Comparison of ENCODE assay signal across 10 mouse cellular contexts in the genomic region with DNA sequence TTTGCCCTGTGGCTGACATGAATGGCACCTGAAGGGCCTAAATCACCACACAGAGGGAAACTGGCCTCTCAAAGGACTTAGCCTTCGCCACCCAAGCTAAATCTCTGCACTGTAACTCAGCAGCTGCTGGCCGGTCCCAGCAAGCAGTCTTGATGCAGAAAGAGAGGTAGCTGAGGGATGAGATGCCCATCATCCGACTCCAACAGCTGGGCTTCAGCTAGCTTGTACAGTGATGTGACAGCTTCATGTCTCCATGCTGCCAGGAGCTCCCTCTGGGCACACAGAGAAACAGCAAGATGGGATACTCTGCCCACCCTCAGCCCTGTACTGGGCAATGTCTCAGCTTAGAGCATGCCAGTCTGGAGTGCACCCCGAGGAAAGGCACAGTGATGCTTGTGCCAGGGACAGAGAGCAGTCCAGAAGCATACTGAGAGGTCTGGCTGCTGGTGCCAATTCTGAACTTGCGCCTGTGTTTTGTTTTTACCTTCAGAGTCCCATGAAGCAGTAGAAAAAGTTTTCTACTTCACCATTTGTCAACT. TPM values are rescaled to one million over a fixed set of nuclear protein-coding genes. Genes with fewer than 3 reads are reported as not detected.
A peak's percentile ranks its signal among the peaks of the same experiment; 100 is the strongest.
DNase-seq lines count a peak whose midpoint lies in the region; ATAC-seq and TF ChIP-seq lines count a peak whose summit lies in the region.
"Had no signal": no experiment of that assay in that cellular context is flagged by ENCODE, and none has a peak within 500 bp of the region (broad histone marks: within the 10 kb centered on the region; RNA-seq: fewer than 3 reads in every experiment).

No protein-coding gene starts in this region.

- H3K27ac ChIP-seq in heart, adult 2 months: peak overlapping the region; percentile 77
- H3K27ac ChIP-seq in heart, embryonic 15.5 days: peak overlapping the region; percentile 39
- peak overlapping the region; percentile 61; the same call in 1 of the 2 replicates for H3K27ac ChIP-seq in stomach, postnatal 0 days (replicated peaks)
- H3K27ac ChIP-seq in intestine, postnatal 0 days (ENCODE audit: low read depth, low read length): no peak overlapping the region

- peak; percentile 39 to 42 for DNase-seq in heart, adult 2 months
- DNase-seq in heart, adult 9 months (ENCODE audit: low spot score in 2 of 2): no peak
- DNase-seq in right cerebral cortex, adult 18-20 months: peak; percentile 30
- DNase-seq in right cerebral cortex, postnatal 14 days: no peak
- no peak for DNase-seq in stomach, postnatal 0 days (ENCODE audit: low spot score)
- DNase-seq: adrenal gland, postnatal 10 days had no signal

- TF ChIP-seq CTCF in heart, adult 2 months (IDR thresholded peaks at IDR 0.05): no peak
- TF ChIP-seq CTCF in stomach, postnatal 0 days (IDR thresholded peaks at IDR 0.05; ENCODE audit: low read depth): no peak
- no peak for TF ChIP-seq CTCF in intestine, postnatal 0 days (IDR thresholded peaks at IDR 0.05; ENCODE audit: low read depth)

- H3K36me3 ChIP-seq in heart, adult 2 months (ENCODE audit: control insufficient read depth, insufficient read depth, low read length): peaks cover 8% of the 10 kb centered on the region; the same call in 1 of the 2 replicates
- H3K36me3 ChIP-seq in heart, embryonic 15.5 days: no peaks in the 10 kb centered on the region
- H3K36me3 ChIP-seq in stomach, postnatal 0 days (ENCODE audit: control insufficient read depth, insufficient read depth, low read length): no peaks in the 10 kb centered on the region
- no peaks in the 10 kb centered on the region; the same call in 1 of the 2 replicates for H3K36me3 ChIP-seq in intestine, postnatal 0 days (ENCODE audit: control insufficient read depth, insufficient read depth)

- peaks cover 2% of the 10 kb centered on the region; the same call in 1 of the 2 replicates for H3K79me2 ChIP-seq in heart, adult 2 months (replicated peaks; ENCODE audit: control insufficient read depth, insufficient read depth, low read length)

- WGBS in heart, adult 2 months: 57% methylated on average over 5 of the region's 5 CpGs
- 80% methylated on average over 5 of the region's 5 CpGs for WGBS in heart, embryonic 15.5 days
- 88% methylated on average over 5 of the region's 5 CpGs for WGBS in stomach, postnatal 0 days
- 89% methylated on average over 5 of the region's 5 CpGs for WGBS in intestine, postnatal 0 days

- intact Hi-C loops in heart, adult 2 months (cut with DNase I): no loop called here

- no peaks in the 10 kb centered on the region for H3K9me3 ChIP-seq in heart, embryonic 15.5 days (replicated peaks)
- no peaks in the 10 kb centered on the region for H3K9me3 ChIP-seq in stomach, postnatal 0 days (ENCODE audit: control insufficient read depth, low read length)
- H3K9me3 ChIP-seq in intestine, postnatal 0 days (ENCODE audit: control insufficient read depth): no peaks in the 10 kb centered on the region

- no peak for TF ChIP-seq POLR2A in heart, adult 2 months (IDR thresholded peaks at IDR 0.05; ENCODE audit: insufficient read depth, low read depth, low read length)

- H3K4me2 ChIP-seq in heart, embryonic 15.5 days: no peak overlapping the region
- H3K4me2 ChIP-seq in stomach, postnatal 0 days (replicated peaks; ENCODE audit: low read depth): no peak overlapping the region
- no peak overlapping the region for H3K4me2 ChIP-seq in intestine, postnatal 0 days (replicated peaks; ENCODE audit: low read depth)

- peaks cover 47% of the 10 kb centered on the region for H3K4me1 ChIP-seq in heart, adult 2 months (ENCODE audit: control insufficient read depth, insufficient read depth, low read length)
- H3K4me1 ChIP-seq in heart, embryonic 15.5 days (replicated peaks): peaks cover 75% of the 10 kb centered on the region
- peaks cover 20% of the 10 kb centered on the region for H3K4me1 ChIP-seq in stomach, postnatal 0 days (replicated peaks; ENCODE audit: control insufficient read depth, insufficient read depth)
- peaks cover 14% of the 10 kb centered on the region for H3K4me1 ChIP-seq in intestine, postnatal 0 days (replicated peaks; ENCODE audit: control insufficient read depth, insufficient read depth, low read length)

- H3K27me3 ChIP-seq in heart, adult 2 months (ENCODE audit: control insufficient read depth, insufficient read depth, low read length): no peaks in the 10 kb centered on the region
- H3K27me3 ChIP-seq in heart, embryonic 15.5 days: no peaks in the 10 kb centered on the region
- no peaks in the 10 kb centered on the region for H3K27me3 ChIP-seq in stomach, postnatal 0 days (ENCODE audit: control insufficient read depth, insufficient read depth, low read length)
- H3K27me3 ChIP-seq in intestine, postnatal 0 days (replicated peaks; ENCODE audit: control insufficient read depth, insufficient read depth, low read length): no peaks in the 10 kb centered on the region

- no peak for ATAC-seq in heart, embryonic 15.5 days (replicated peaks; ENCODE audit: insufficient number of reproducible peaks, insufficient read depth, low FRiP score, low read depth)
- ATAC-seq in stomach, postnatal 0 days (ENCODE audit: low FRiP score, low TSS enrichment): no peak
- ATAC-seq in intestine, postnatal 0 days: no peak
- ATAC-seq in megakaryocyte progenitor cell, adult 5-6 weeks (replicated peaks; ENCODE audit: poor library complexity): no peak

- TF ChIP-seq EP300 in heart, adult 2 months (IDR thresholded peaks at IDR 0.05; ENCODE audit: insufficient read depth, low read depth, low read length): no peak
- TF ChIP-seq EP300 in stomach, postnatal 0 days (optimal IDR thresholded peaks at IDR 0.05): no peak

- no peak overlapping the region for H3K4me3 ChIP-seq in heart, adult 2 months
- H3K4me3 ChIP-seq in heart, embryonic 15.5 days: no peak overlapping the region
- H3K4me3 ChIP-seq in stomach, postnatal 0 days (ENCODE audit: low read depth, low read length): no peak overlapping the region
- H3K4me3 ChIP-seq in intestine, postnatal 0 days (ENCODE audit: low read depth, low read length): no peak overlapping the region

- H3K9ac ChIP-seq in heart, adult 2 months (ENCODE audit: low read depth, low read length): 0 out of 2 replicates have a peak overlapping the region, but pooled peaks have one; percentile 0
- H3K9ac ChIP-seq in heart, embryonic 15.5 days: no peak overlapping the region
- no peak overlapping the region for H3K9ac ChIP-seq in stomach, postnatal 0 days (ENCODE audit: low read length)
- no peak overlapping the region for H3K9ac ChIP-seq in intestine, postnatal 0 days (ENCODE audit: low read depth, low read length)

RNA-seq across cellular contexts. Expression of a gene that starts 9.3 kb away (rescaled TPM):
- total RNA-seq in heart, adult 2 months (2021): 10 to 100 TPM; 10.4 to 12.4 TPM
- polyA plus RNA-seq in heart, adult 2 months (2012; rRNA removed): 10.3 and 12.3 TPM in 2 replicates
- 12.9 and 18.2 TPM in 2 replicates for polyA plus RNA-seq in heart, embryonic 15.5 days (2015; fragmentation: Nextera tagmentation; extraction: Ambion mirVana)
- 5.8 and 7.1 TPM in 2 replicates for polyA plus RNA-seq in stomach, postnatal 0 days (2015; fragmentation: Nextera tagmentation; extraction: Ambion mirVana)
- 7.7 and 8.2 TPM in 2 replicates for polyA plus RNA-seq in intestine, postnatal 0 days (2015; fragmentation: Nextera tagmentation; extraction: Ambion mirVana)
- 21.0 and 27.4 TPM in 2 replicates for total RNA-seq in megakaryocyte progenitor cell, adult 5-6 weeks (2015)
- 2.3 and 2.8 TPM in 2 replicates for total RNA-seq in megakaryocyte progenitor cell, adult 5-6 weeks (2017)

RNA-seq across cellular contexts. Expression of a gene that starts 29.7 kb away (rescaled TPM):
- total RNA-seq in heart, adult 2 months (2021): 10 to 100 TPM; 12.9 to 13.0 TPM
- 21.3 and 22.0 TPM in 2 replicates for polyA plus RNA-seq in heart, adult 2 months (2012; rRNA removed)
- 65.2 and 74.8 TPM in 2 replicates for polyA plus RNA-seq in heart, embryonic 15.5 days (2015; fragmentation: Nextera tagmentation; extraction: Ambion mirVana)
- polyA plus RNA-seq in stomach, postnatal 0 days (2015; fragmentation: Nextera tagmentation; extraction: Ambion mirVana): 56.7 and 57.1 TPM in 2 replicates
- polyA plus RNA-seq in intestine, postnatal 0 days (2015; fragmentation: Nextera tagmentation; extraction: Ambion mirVana): 145 and 158 TPM in 2 replicates
- total RNA-seq in megakaryocyte progenitor cell, adult 5-6 weeks (2015): 22.5 and 23.0 TPM in 2 replicates
- total RNA-seq in megakaryocyte progenitor cell, adult 5-6 weeks (2017): 36.3 and 38.7 TPM in 2 replicates

RNA-seq across cellular contexts. Expression of a gene that starts 39.7 kb away (rescaled TPM):
- total RNA-seq in heart, adult 2 months (2021): under 1 TPM; 0.11 to 0.21 TPM
- 0.21 and 0.23 TPM in 2 replicates for polyA plus RNA-seq in heart, adult 2 months (2012; rRNA removed)
- polyA plus RNA-seq in heart, embryonic 15.5 days (2015; fragmentation: Nextera tagmentation; extraction: Ambion mirVana): 0.09 and 0.15 TPM in 2 replicates
- 21.2 and 22.0 TPM in 2 replicates for polyA plus RNA-seq in stomach, postnatal 0 days (2015; fragmentation: Nextera tagmentation; extraction: Ambion mirVana)
- 0.04 TPM in 1 of 2 replicates, not detected in the other for polyA plus RNA-seq in intestine, postnatal 0 days (2015; fragmentation: Nextera tagmentation; extraction: Ambion mirVana)
- total RNA-seq in megakaryocyte progenitor cell, adult 5-6 weeks (2015): not detected in 2 replicates
- 0.03 TPM in 1 of 2 replicates, not detected in the other for total RNA-seq in megakaryocyte progenitor cell, adult 5-6 weeks (2017)

RNA-seq across cellular contexts. Expression of a gene that starts 45.6 kb away (rescaled TPM):
- 1 to 10 TPM in 1 of 2 experiments, under 1 TPM in 1; 0.93 to 2.1 TPM for total RNA-seq in heart, adult 2 months (2021)
- 0.70 and 2.5 TPM in 2 replicates for polyA plus RNA-seq in heart, adult 2 months (2012; rRNA removed)
- polyA plus RNA-seq in heart, embryonic 15.5 days (2015; fragmentation: Nextera tagmentation; extraction: Ambion mirVana): 1.7 and 2.9 TPM in 2 replicates
- 112 and 116 TPM in 2 replicates for polyA plus RNA-seq in stomach, postnatal 0 days (2015; fragmentation: Nextera tagmentation; extraction: Ambion mirVana)
- polyA plus RNA-seq in intestine, postnatal 0 days (2015; fragmentation: Nextera tagmentation; extraction: Ambion mirVana): 138 and 141 TPM in 2 replicates
- total RNA-seq in megakaryocyte progenitor cell, adult 5-6 weeks (2015): not detected in 2 replicates
- not detected in 2 replicates for total RNA-seq in megakaryocyte progenitor cell, adult 5-6 weeks (2017)
- polyA plus RNA-seq: frontal cortex, adult 2 months had no signal

RNA-seq across cellular contexts. Expression of a gene that starts 56.2 kb away (rescaled TPM):
- 10 to 100 TPM; 12.6 TPM for total RNA-seq in heart, adult 2 months (2021)
- polyA plus RNA-seq in heart, adult 2 months (2012; rRNA removed): 13.0 and 16.3 TPM in 2 replicates
- 14.7 and 20.3 TPM in 2 replicates for polyA plus RNA-seq in heart, embryonic 15.5 days (2015; fragmentation: Nextera tagmentation; extraction: Ambion mirVana)
- polyA plus RNA-seq in stomach, postnatal 0 days (2015; fragmentation: Nextera tagmentation; extraction: Ambion mirVana): 11.8 and 12.5 TPM in 2 replicates
- polyA plus RNA-seq in intestine, postnatal 0 days (2015; fragmentation: Nextera tagmentation; extraction: Ambion mirVana): 24.1 and 24.5 TPM in 2 replicates
- 3.0 and 4.2 TPM in 2 replicates for total RNA-seq in megakaryocyte progenitor cell, adult 5-6 weeks (2015)
- 18.3 and 21.1 TPM in 2 replicates for total RNA-seq in megakaryocyte progenitor cell, adult 5-6 weeks (2017)

Comparison
In these comparisons a context has a peak if more than half of its experiments do, and no peak if none do; other contexts are left out.
1. DNase-seq: peak in heart, adult 2 months (2 of 2) and right cerebral cortex, adult 18-20 months (single experiment); none in heart, adult 9 months (0 of 2), right cerebral cortex, postnatal 14 days (single experiment) and stomach, postnatal 0 days (single experiment).
2. RNA of a gene that starts 39.7 kb away (polyA plus RNA-seq): 21.2 to 22.0 TPM in stomach, postnatal 0 days; 0.21 to 0.23 TPM in heart, adult 2 months, 0.09 to 0.15 TPM in heart, embryonic 15.5 days and 0.04 TPM in intestine, postnatal 0 days; every median in the first group is over 10 times any median in the second.